Mouse (Mus musculus) liver, embryonic 18 days (tissue): ENCODE data around the gene Gm2022. TPM values are rescaled to one million over a fixed set of nuclear protein-coding genes. Genes with fewer than 3 reads are reported as not detected.

Experiments
- polyA plus RNA-seq: library from polyadenylated mRNA; depleted of rRNA; stranded (reverse); fragments of >200 nt; gene quantifications from 2 replicates; pipeline ENCODE4 v1.2.3, GENCODE M21; 2012; rRNA removed

The Gm2022 gene
- not detected in 2 replicates for polyA plus RNA-seq

GRCm38 (mm10) chr12:87895070-87895469, at the start of gene Gm2022:
TSS of gene Gm2022 (plus strand) at chr12:87895370.

DNA sequence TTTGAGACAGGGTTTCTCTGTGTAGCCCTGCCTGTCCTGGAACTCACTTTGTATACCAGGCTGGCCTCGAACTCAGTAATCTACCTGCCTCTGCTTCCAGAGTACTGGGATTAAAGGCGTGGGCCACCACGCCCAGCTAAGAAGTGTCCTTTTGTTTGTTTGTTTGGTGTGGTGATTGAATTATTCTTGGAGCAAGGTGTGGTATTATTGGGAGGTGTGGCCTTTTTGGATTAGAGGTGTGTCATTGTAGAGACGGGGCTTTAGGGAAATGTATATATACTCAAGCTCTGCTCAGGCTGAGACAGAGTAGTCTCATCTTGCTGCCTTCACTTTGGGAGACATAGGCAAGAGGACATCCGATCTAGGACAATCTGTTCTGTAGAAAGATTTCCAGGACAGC, 21.4 kb upstream of the Gm2022 start, which contains the start of gene Gm2016:
TSS of gene Gm2016 (plus strand) at position 301 of the 400 bp plus-strand sequence.

GRCm38 (mm10) chr12:87919721-87920120, 24.6 kb downstream of the Gm2022 start, which contains the start of gene Gm2035:
TSS of gene Gm2035 (minus strand) at chr12:87919857.

Other genes starting within 250 kb of the Gm2022 start
- not detected in 2 replicates for gene Gm21319, start 119.6 kb upstream of the Gm2022 start, polyA plus RNA-seq
- not detected in 2 replicates for gene Gm21936, start 99.9 kb upstream of the Gm2022 start, polyA plus RNA-seq
- gene BB287469, start 78.8 kb upstream of the Gm2022 start, polyA plus RNA-seq = 0.01 and 0.20 TPM in 2 replicates
- not detected in 2 replicates for gene Gm2001, start 53.0 kb upstream of the Gm2022 start, polyA plus RNA-seq
- gene Gm2016, start 21.3 kb upstream of the Gm2022 start, polyA plus RNA-seq = not detected in 2 replicates
- gene Gm2035, start 24.5 kb downstream of the Gm2022 start, polyA plus RNA-seq = not detected in 2 replicates
- gene Gm2042, start 58.7 kb downstream of the Gm2022 start, polyA plus RNA-seq = not detected in 2 replicates
- not detected in 2 replicates for gene Gm2075, start 116.5 kb downstream of the Gm2022 start, polyA plus RNA-seq
- gene Gm6803, start 123.4 kb downstream of the Gm2022 start, polyA plus RNA-seq = not detected in 2 replicates
- gene Gm2056, start 131.6 kb downstream of the Gm2022 start, polyA plus RNA-seq = not detected in 2 replicates
- gene Gm16368, start 188.3 kb downstream of the Gm2022 start, polyA plus RNA-seq = not detected in 2 replicates